Mouse (Mus musculus) lung, embryonic 16.5 days (tissue): ENCODE results near the gene Gm17304. TPM values are rescaled to one million over a fixed set of nuclear protein-coding genes. Genes with fewer than 3 reads are reported as not detected.

Experiments
- ATAC-seq: fragments of 200-750 bp; cut with Nextera tagmentation; 2 replicates; pipeline ENCODE4 v1.8.0; 2017; ENCODE audit warnings: low read depth, mild to moderate bottlenecking, moderate library complexity
- H3K27ac ChIP-seq: fragments of 300-500 bp; sonication (generic); 2 replicates; pipeline ENCODE4 v1.5.1; 2014; ENCODE audit warnings: mild to moderate bottlenecking, control low read depth, low read length
- H3K27me3 ChIP-seq: fragments of 300-500 bp; sonication (generic); 2 replicates; pipeline ENCODE4 v1.6.1; 2014; ENCODE audit warnings: low read depth, low read length, mixed read lengths; ENCODE audit not compliant: control insufficient read depth, insufficient read depth
- H3K36me3 ChIP-seq: fragments of 300-500 bp; sonication (generic); 2 replicates; pipeline ENCODE4 v1.6.1; 2014; ENCODE audit warnings: low read length; ENCODE audit not compliant: control insufficient read depth, insufficient read depth
- H3K4me1 ChIP-seq: fragments of 300-500 bp; sonication (generic); replicated peaks from 2 replicates; pipeline ENCODE4 v1.6.1; 2014; ENCODE audit warnings: low read length, mixed read lengths; ENCODE audit not compliant: control insufficient read depth, insufficient read depth
- H3K4me2 ChIP-seq: fragments of 300-500 bp; sonication (generic); 2 replicates; pipeline ENCODE4 v1.6.1; 2014; ENCODE audit warnings: low read depth, low read length, control low read depth
- H3K4me3 ChIP-seq: fragments of 300-500 bp; sonication (generic); 2 replicates; pipeline ENCODE4 v1.5.1; 2014; ENCODE audit warnings: mild to moderate bottlenecking, low read length, control low read depth
- H3K9ac ChIP-seq: fragments of 300-500 bp; sonication (generic); 2 replicates; pipeline ENCODE4 v1.6.1; 2014; ENCODE audit warnings: low read length, control low read depth
- H3K9me3 ChIP-seq: fragments of 300-500 bp; sonication (generic); 2 replicates; pipeline ENCODE4 v1.6.1; 2016; ENCODE audit warnings: low read length; ENCODE audit not compliant: control insufficient read depth
- WGBS: fragments of 180-500 bp; shearing (Covaris S2); extraction: QIAGEN DNeasy Blood & Tissue Kit; methylation state at CpG from one replicate; pipeline ENCODE4 v1.1.7; 2014; 5-methylcytosine and 5-hydroxymethylcytosine counted together
- polyA plus RNA-seq: library from polyadenylated mRNA; unstranded; fragments of >200 nt; fragmentation: Nextera tagmentation; extraction: Ambion mirVana; gene quantifications from 2 replicates; pipeline ENCODE4 v1.2.1, GENCODE M21; 2015

Gm17304 gene
- polyA plus RNA-seq, 1 experiment from 2014 or later: not detected

GRCm38 (mm10) chr5:106580943-106581342 lies 28.0 kb upstream of the Gm17304 start:
- 77% methylated on average over 7 of the region's 7 CpGs for WGBS
- Histone ChIP-seq H3K4me2 (no peak overlapping the region), H3K9me3 (no peaks in the 10 kb centered on the region), H3K4me1 (no peaks in the 10 kb centered on the region), H3K27me3 (no peaks in the 10 kb centered on the region), H3K9ac (no peak overlapping the region), H3K36me3 (no peaks in the 10 kb centered on the region), H3K27ac (no peak overlapping the region), H3K4me3 (no peak overlapping the region)
- ATAC-seq: no peak

GRCm38 (mm10) chr5:106589006-106589405 lies 19.9 kb upstream of the Gm17304 start:
- H3K9ac ChIP-seq: no peak overlapping the region
- WGBS: 83% methylated on average over 9 of the region's 9 CpGs
- no peak for ATAC-seq
- no peaks in the 10 kb centered on the region for H3K4me1 ChIP-seq
- no peaks in the 10 kb centered on the region for H3K27me3 ChIP-seq
- no peak overlapping the region for H3K27ac ChIP-seq
- no peak overlapping the region for H3K4me3 ChIP-seq
- H3K9me3 ChIP-seq: no peaks in the 10 kb centered on the region
- H3K36me3 ChIP-seq: no peaks in the 10 kb centered on the region; the same call in 1 of the 2 replicates
- no peak overlapping the region for H3K4me2 ChIP-seq

- no peaks in the 10 kb centered on the region for H3K27me3 ChIP-seq
- H3K4me2 ChIP-seq: no peak overlapping the region
- no peak overlapping the region for H3K4me3 ChIP-seq
- ATAC-seq: no peak
- H3K4me1 ChIP-seq: no peaks in the 10 kb centered on the region
- no peak overlapping the region for H3K27ac ChIP-seq
- 82% methylated on average over 11 of the region's 11 CpGs for WGBS
- H3K36me3 ChIP-seq: no peaks in the 10 kb centered on the region; the same call in 1 of the 2 replicates
- no peaks in the 10 kb centered on the region for H3K9me3 ChIP-seq
- no peak overlapping the region for H3K9ac ChIP-seq
These were observed 19.2 kb upstream of the Gm17304 start for GRCm38 (mm10) chr5:106589670-106590069.

- H3K9ac ChIP-seq: no peak overlapping the region
- H3K4me1 ChIP-seq: no peaks in the 10 kb centered on the region
- no peak for ATAC-seq
- H3K36me3 ChIP-seq: no peaks in the 10 kb centered on the region; the same call in 1 of the 2 replicates
- H3K4me3 ChIP-seq: no peak overlapping the region
- H3K4me2 ChIP-seq: no peak overlapping the region
- no peak overlapping the region for H3K27ac ChIP-seq
- H3K9me3 ChIP-seq: no peaks in the 10 kb centered on the region
- 89% methylated on average over 5 of the region's 5 CpGs for WGBS
- H3K27me3 ChIP-seq: no peaks in the 10 kb centered on the region
These were observed 18.2 kb upstream of the Gm17304 start for GRCm38 (mm10) chr5:106590686-106591085.

GRCm38 (mm10) chr5:106594388-106594787 lies 14.5 kb upstream of the Gm17304 start:
- H3K27ac ChIP-seq: no peak overlapping the region
- ATAC-seq: no peak
- no peak overlapping the region for H3K9ac ChIP-seq
- no peaks in the 10 kb centered on the region for H3K4me1 ChIP-seq
- H3K4me3 ChIP-seq: no peak overlapping the region
- no peaks in the 10 kb centered on the region for H3K27me3 ChIP-seq
- H3K9me3 ChIP-seq: no peaks in the 10 kb centered on the region
- H3K36me3 ChIP-seq: peaks cover 3% of the 10 kb centered on the region; the same call in 1 of the 2 replicates
- H3K4me2 ChIP-seq: no peak overlapping the region

- ATAC-seq: no peak
- 79% methylated on average over 2 of the region's 2 CpGs for WGBS
- H3K9ac ChIP-seq: no peak overlapping the region
These were observed 11.4 kb upstream of the Gm17304 start for GRCm38 (mm10) chr5:106597472-106597871.

GRCm38 (mm10) chr5:106599482-106599881 lies 9.4 kb upstream of the Gm17304 start:
- H3K4me1 ChIP-seq: no peaks in the 10 kb centered on the region
- ATAC-seq: no peak
- H3K9me3 ChIP-seq: no peaks in the 10 kb centered on the region
- no peak overlapping the region for H3K4me2 ChIP-seq
- H3K9ac ChIP-seq: no peak overlapping the region
- H3K27ac ChIP-seq: no peak overlapping the region
- H3K36me3 ChIP-seq: peaks cover 3% of the 10 kb centered on the region; the same call in 1 of the 2 replicates
- no peak overlapping the region for H3K4me3 ChIP-seq
- 82% methylated on average over 8 of the region's 8 CpGs for WGBS
- H3K27me3 ChIP-seq: no peaks in the 10 kb centered on the region

More at GRCm38 (mm10) chr5:106597472-106597871, 11.4 kb upstream of the Gm17304 start:
- Histone ChIP-seq H3K27me3 (no peaks in the 10 kb centered on the region), H3K36me3 (peaks cover 3% of the 10 kb centered on the region; the same call in 1 of the 2 replicates), H3K9me3 (no peaks in the 10 kb centered on the region), H3K27ac (no peak overlapping the region), H3K4me1 (no peaks in the 10 kb centered on the region), H3K4me3 (no peak overlapping the region), H3K4me2 (no peak overlapping the region)

GRCm38 (mm10) chr5:106604381-106604780 lies 4.5 kb upstream of the Gm17304 start:
- Histone ChIP-seq H3K4me2 (no peak overlapping the region), H3K27me3 (no peaks in the 10 kb centered on the region), H3K36me3 (0 out of 2 replicates have a peak, but pooled peaks cover 5% of the 10 kb centered on the region), H3K9me3 (no peaks in the 10 kb centered on the region), H3K9ac (no peak overlapping the region), H3K4me3 (no peak overlapping the region), H3K27ac (no peak overlapping the region), H3K4me1 (no peaks in the 10 kb centered on the region)
- WGBS: 88% methylated on average over 5 of the region's 5 CpGs
- no peak for ATAC-seq

GRCm38 (mm10) chr5:106605096-106605495 lies 3.8 kb upstream of the Gm17304 start:
- no peaks in the 10 kb centered on the region for H3K9me3 ChIP-seq
- H3K4me2 ChIP-seq: no peak overlapping the region
- no peaks in the 10 kb centered on the region for H3K4me1 ChIP-seq
- H3K27ac ChIP-seq: no peak overlapping the region
- 88% methylated on average over 6 of the region's 6 CpGs for WGBS
- no peak for ATAC-seq
- 0 out of 2 replicates have a peak, but pooled peaks cover 5% of the 10 kb centered on the region for H3K36me3 ChIP-seq
- no peaks in the 10 kb centered on the region for H3K27me3 ChIP-seq
- H3K4me3 ChIP-seq: no peak overlapping the region
- no peak overlapping the region for H3K9ac ChIP-seq

- H3K36me3 ChIP-seq: peaks cover 13% of the 10 kb centered on the region; the same call in 1 of the 2 replicates
- 65% methylated on average over 5 of the region's 5 CpGs for WGBS
- H3K4me3 ChIP-seq: no peak overlapping the region
- ATAC-seq: no peak
- H3K27ac ChIP-seq: no peak overlapping the region
- no peaks in the 10 kb centered on the region for H3K9me3 ChIP-seq
- no peaks in the 10 kb centered on the region for H3K27me3 ChIP-seq
- no peak overlapping the region for H3K4me2 ChIP-seq
- no peaks in the 10 kb centered on the region for H3K4me1 ChIP-seq
- H3K9ac ChIP-seq: no peak overlapping the region
These were observed 1.8 kb upstream of the Gm17304 start for GRCm38 (mm10) chr5:106607081-106607480.
